Mouse (Mus musculus): ENCODE measurements at regions not wholly inside any gene's neighbourhood (a gene's known extent, or its start where the extent isn't known, plus 50 kb on each side); places are given as distances from the start of the nearest gene placed in this dataset.

- no peaks in the 10 kb centered on the region for H3K36me3 ChIP-seq (ENCODE audit: control insufficient read depth, insufficient read depth)
- H3K4me3 ChIP-seq (ENCODE audit: insufficient read depth, poor library complexity, severe bottlenecking): no peak overlapping the region
- TF ChIP-seq USF1 (IDR thresholded peaks at IDR 0.05; ENCODE audit: low read depth) (no peak), MYOG (IDR thresholded peaks at IDR 0.05; ENCODE audit: control insufficient read depth, extremely low read depth, insufficient read length) (no peak), FOSL1 (IDR thresholded peaks at IDR 0.05; ENCODE audit: insufficient read depth, low read length, poor library complexity, severe bottlenecking) (no peak), MYOD1 (IDR thresholded peaks at IDR 0.05; ENCODE audit: control insufficient read depth, insufficient read length, low read depth) (no peak), CTCF (IDR thresholded peaks at IDR 0.05; ENCODE audit: control insufficient read depth, insufficient read depth, insufficient read length) (no peak), CEBPB (IDR thresholded peaks at IDR 0.05; ENCODE audit: low read depth) (no peak), MAX (IDR thresholded peaks at IDR 0.05) (no peak)
- H3K79me2 ChIP-seq (ENCODE audit: control insufficient read depth, insufficient read depth): no peaks in the 10 kb centered on the region
- no peaks in the 10 kb centered on the region for H3K79me3 ChIP-seq (ENCODE audit: low read depth)
- H3K27me3 ChIP-seq (ENCODE audit: control insufficient read depth, insufficient read depth, insufficient read length): peaks cover 18% of the 10 kb centered on the region
- no peak overlapping the region for H3ac ChIP-seq (ENCODE audit: control insufficient read depth, insufficient read length, low read depth)
These were observed 87.6 kb downstream of the Rpl10-ps3 start for GRCm38 (mm10) chr9:50257162-50257561.

DNA sequence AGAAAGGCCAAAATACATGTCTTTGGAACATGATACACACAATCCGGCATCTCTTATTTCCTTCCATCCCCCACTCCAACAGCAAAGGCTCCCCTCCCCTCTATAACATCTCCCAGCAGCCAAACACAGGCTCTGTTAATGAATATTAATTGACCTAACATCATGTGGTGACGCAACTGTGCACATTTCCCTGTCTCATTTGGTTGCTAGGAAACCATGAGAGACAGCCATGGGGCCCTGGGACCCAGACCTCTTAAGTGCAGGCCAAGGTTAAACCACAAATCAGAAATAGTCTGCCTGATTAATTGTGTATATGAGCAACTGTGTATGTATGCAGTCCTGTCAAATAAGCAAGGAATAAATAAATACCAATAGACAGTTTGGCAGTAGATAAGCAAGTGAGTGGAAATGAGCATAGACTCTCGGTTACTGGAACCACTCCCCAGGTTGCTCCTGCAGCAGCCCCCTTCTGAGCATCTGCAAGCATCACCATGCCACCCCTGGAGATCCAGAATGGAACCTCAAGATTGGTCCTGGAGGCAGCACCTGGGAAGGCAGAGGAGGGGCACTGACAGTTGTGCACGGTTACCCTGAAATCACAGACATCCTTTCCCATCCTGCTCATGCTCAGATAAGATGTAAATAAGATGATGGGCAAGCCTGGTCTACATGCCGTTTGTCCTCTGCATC is 99.6 kb downstream of the Rpl10-ps3 start:
- H3K36me3 ChIP-seq (ENCODE audit: control insufficient read depth, insufficient read depth): no peaks in the 10 kb centered on the region
- H3K79me3 ChIP-seq (ENCODE audit: low read depth): no peaks in the 10 kb centered on the region
- TF ChIP-seq MAX (IDR thresholded peaks at IDR 0.05) (no peak), CTCF (IDR thresholded peaks at IDR 0.05; ENCODE audit: control insufficient read depth, insufficient read depth, insufficient read length) (no peak), MYOD1 (IDR thresholded peaks at IDR 0.05; ENCODE audit: control insufficient read depth, insufficient read length, low read depth) (no peak), MYOG (IDR thresholded peaks at IDR 0.05; ENCODE audit: control insufficient read depth, extremely low read depth, insufficient read length) (no peak), CEBPB (IDR thresholded peaks at IDR 0.05; ENCODE audit: low read depth) (no peak), USF1 (IDR thresholded peaks at IDR 0.05; ENCODE audit: low read depth) (no peak), FOSL1 (IDR thresholded peaks at IDR 0.05; ENCODE audit: insufficient read depth, low read length, poor library complexity, severe bottlenecking) (no peak)
- H3ac ChIP-seq (ENCODE audit: control insufficient read depth, insufficient read length, low read depth): no peak overlapping the region
- no peak overlapping the region for H3K4me3 ChIP-seq (ENCODE audit: insufficient read depth, poor library complexity, severe bottlenecking)
- peaks cover 23% of the 10 kb centered on the region for H3K27me3 ChIP-seq (ENCODE audit: control insufficient read depth, insufficient read depth, insufficient read length)
- no peaks in the 10 kb centered on the region for H3K79me2 ChIP-seq (ENCODE audit: control insufficient read depth, insufficient read depth)

DNA sequence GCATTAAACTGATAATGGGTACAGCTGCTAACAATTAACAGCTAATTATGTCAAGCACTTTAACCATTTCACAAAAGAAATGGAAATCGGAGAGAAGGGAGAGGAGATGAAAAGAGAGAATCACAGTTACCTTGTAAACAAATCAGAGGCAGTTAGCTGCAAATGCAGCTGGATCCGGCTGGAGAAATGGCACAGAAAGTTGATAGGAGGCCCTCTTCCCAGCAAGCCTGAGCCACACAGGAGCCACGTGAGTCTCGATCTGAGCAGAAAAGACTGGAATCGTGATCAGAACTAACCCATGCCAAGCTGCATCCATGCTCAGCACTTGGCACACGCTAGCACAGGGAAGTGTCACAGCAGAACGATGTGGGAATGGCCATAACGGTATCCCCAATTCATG is 103.8 kb downstream of the Rpl10-ps3 start:
- Histone ChIP-seq H3K79me2 (ENCODE audit: control insufficient read depth, insufficient read depth) (no peaks in the 10 kb centered on the region), H3K27me3 (ENCODE audit: control insufficient read depth, insufficient read depth, insufficient read length) (peaks cover 23% of the 10 kb centered on the region), H3ac (ENCODE audit: control insufficient read depth, insufficient read length, low read depth) (no peak overlapping the region), H3K36me3 (ENCODE audit: control insufficient read depth, insufficient read depth) (no peaks in the 10 kb centered on the region), H3K79me3 (ENCODE audit: low read depth) (no peaks in the 10 kb centered on the region), H3K4me3 (ENCODE audit: insufficient read depth, poor library complexity, severe bottlenecking) (no peak overlapping the region)
- TF ChIP-seq MYOG (IDR thresholded peaks at IDR 0.05; ENCODE audit: control insufficient read depth, extremely low read depth, insufficient read length): no peak
- no peak for TF ChIP-seq MAX (IDR thresholded peaks at IDR 0.05)
- no peak for TF ChIP-seq FOSL1 (IDR thresholded peaks at IDR 0.05; ENCODE audit: insufficient read depth, low read length, poor library complexity, severe bottlenecking)
- no peak for TF ChIP-seq CTCF (IDR thresholded peaks at IDR 0.05; ENCODE audit: control insufficient read depth, insufficient read depth, insufficient read length)
- TF ChIP-seq MYOD1 (IDR thresholded peaks at IDR 0.05; ENCODE audit: control insufficient read depth, insufficient read length, low read depth): no peak
- no peak for TF ChIP-seq USF1 (IDR thresholded peaks at IDR 0.05; ENCODE audit: low read depth)

GRCm38 (mm10) chr9:50235908-50236307 is 108.9 kb downstream of the Rpl10-ps3 start:
- TF ChIP-seq MYOG (IDR thresholded peaks at IDR 0.05; ENCODE audit: control insufficient read depth, extremely low read depth, insufficient read length) (no peak), CTCF (IDR thresholded peaks at IDR 0.05; ENCODE audit: control insufficient read depth, insufficient read depth, insufficient read length) (no peak), CEBPB (IDR thresholded peaks at IDR 0.05; ENCODE audit: low read depth) (no peak), FOSL1 (IDR thresholded peaks at IDR 0.05; ENCODE audit: insufficient read depth, low read length, poor library complexity, severe bottlenecking) (no peak), MYOD1 (IDR thresholded peaks at IDR 0.05; ENCODE audit: control insufficient read depth, insufficient read length, low read depth) (no peak), USF1 (IDR thresholded peaks at IDR 0.05; ENCODE audit: low read depth) (no peak), MAX (IDR thresholded peaks at IDR 0.05) (no peak)
- Histone ChIP-seq H3K79me3 (ENCODE audit: low read depth) (no peaks in the 10 kb centered on the region), H3ac (ENCODE audit: control insufficient read depth, insufficient read length, low read depth) (no peak overlapping the region), H3K4me3 (ENCODE audit: insufficient read depth, poor library complexity, severe bottlenecking) (no peak overlapping the region), H3K36me3 (ENCODE audit: control insufficient read depth, insufficient read depth) (no peaks in the 10 kb centered on the region), H3K79me2 (ENCODE audit: control insufficient read depth, insufficient read depth) (no peaks in the 10 kb centered on the region), H3K27me3 (ENCODE audit: control insufficient read depth, insufficient read depth, insufficient read length) (peaks cover 10% of the 10 kb centered on the region)

- Histone ChIP-seq H3K4me3 (ENCODE audit: insufficient read depth, poor library complexity, severe bottlenecking) (no peak overlapping the region), H3K79me3 (ENCODE audit: low read depth) (no peaks in the 10 kb centered on the region), H3ac (ENCODE audit: control insufficient read depth, insufficient read length, low read depth) (no peak overlapping the region), H3K79me2 (ENCODE audit: control insufficient read depth, insufficient read depth) (no peaks in the 10 kb centered on the region), H3K27me3 (ENCODE audit: control insufficient read depth, insufficient read depth, insufficient read length) (peaks cover 7% of the 10 kb centered on the region), H3K36me3 (ENCODE audit: control insufficient read depth, insufficient read depth) (no peaks in the 10 kb centered on the region)
- TF ChIP-seq CEBPB (IDR thresholded peaks at IDR 0.05; ENCODE audit: low read depth) (no peak), USF1 (IDR thresholded peaks at IDR 0.05; ENCODE audit: low read depth) (no peak), MAX (IDR thresholded peaks at IDR 0.05) (no peak), MYOD1 (IDR thresholded peaks at IDR 0.05; ENCODE audit: control insufficient read depth, insufficient read length, low read depth) (no peak)
These were observed 110.1 kb downstream of the Rpl10-ps3 start for GRCm38 (mm10) chr9:50234655-50235054.

All from C2C12 (cell line).